Mouse (Mus musculus): Measurements from ENCODE around the gene Csnk1d. TPM values are rescaled to one million over a fixed set of nuclear protein-coding genes. Genes with fewer than 3 reads are reported as not detected.

Gene Csnk1d
- polyA plus RNA-seq, 1 experiment: 11.4 TPM

DNA sequence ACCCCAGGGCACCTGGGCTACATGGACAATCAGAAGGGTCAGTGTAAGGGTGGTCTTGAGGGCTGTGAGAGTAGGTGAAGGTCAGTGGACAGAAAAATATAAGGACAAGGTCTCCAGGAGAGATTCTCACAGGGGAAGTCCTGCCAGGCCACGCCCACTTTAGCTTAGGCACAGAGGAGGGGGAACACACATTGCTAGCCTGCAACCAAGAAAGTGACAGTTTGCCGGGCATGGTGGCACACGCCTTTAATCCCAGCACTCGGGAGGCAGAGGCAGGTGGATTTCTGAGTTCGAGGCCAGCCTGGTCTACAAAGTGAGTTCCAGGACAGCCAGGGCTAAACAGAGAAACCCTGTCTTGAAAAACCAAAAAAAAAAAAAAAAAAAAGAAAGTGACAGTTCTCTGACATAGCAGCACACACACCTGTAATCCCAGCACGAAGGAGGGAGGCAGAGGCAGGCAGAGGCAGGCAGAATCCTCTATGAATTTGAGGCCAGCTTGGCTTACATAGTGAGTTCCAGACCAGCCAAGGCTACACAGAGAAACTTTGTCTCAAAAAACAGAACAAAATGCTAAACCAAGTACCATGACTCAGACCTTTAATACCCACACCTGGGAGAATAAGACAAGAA is 51.3 kb downstream of the Csnk1d start:
- no peaks in the 10 kb centered on the region for H3K36me3 ChIP-seq (ENCODE audit: control insufficient read depth)
- no peak for TF ChIP-seq GATA1 (IDR thresholded peaks at IDR 0.05; ENCODE audit: low read length)
- TF ChIP-seq TAL1 (IDR thresholded peaks at IDR 0.05; ENCODE audit: low read length): no peak
- H3K4me1 ChIP-seq (ENCODE audit: control insufficient read depth): peaks cover 37% of the 10 kb centered on the region
- no peak overlapping the region for H3K4me3 ChIP-seq (replicated peaks)
- peaks cover 15% of the 10 kb centered on the region for H3K27me3 ChIP-seq (ENCODE audit: control insufficient read depth)
- peaks cover 2% of the 10 kb centered on the region; the same call in 1 of the 2 replicates for H3K9me3 ChIP-seq (ENCODE audit: control insufficient read depth, low read length)

DNA sequence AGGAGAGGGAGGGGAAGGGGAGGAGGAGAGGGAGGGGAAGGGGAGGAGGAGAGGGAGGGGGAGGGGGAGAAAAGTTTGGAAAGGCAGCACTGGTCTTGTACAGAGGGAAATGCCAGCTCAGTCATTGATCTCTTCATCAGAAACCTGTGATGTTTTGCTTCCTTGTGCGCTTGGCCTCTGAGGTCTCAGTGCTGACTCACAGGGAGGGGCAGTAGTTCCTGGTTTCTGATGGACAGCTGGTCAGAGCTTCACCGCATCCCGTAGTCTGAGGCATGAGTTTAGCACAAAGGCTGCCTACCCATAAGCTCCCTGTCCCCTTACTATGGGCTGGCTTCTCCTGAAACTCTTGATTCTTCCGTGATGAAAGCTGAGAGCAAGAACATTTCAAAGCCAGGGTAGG is 52.3 kb downstream of the Csnk1d start:
- Histone ChIP-seq H3K4me3 (replicated peaks) (no peak overlapping the region), H3K4me1 (ENCODE audit: control insufficient read depth) (peaks cover 37% of the 10 kb centered on the region), H3K9me3 (ENCODE audit: control insufficient read depth, low read length) (peaks cover 2% of the 10 kb centered on the region; the same call in 1 of the 2 replicates), H3K27me3 (ENCODE audit: control insufficient read depth) (peaks cover 5% of the 10 kb centered on the region), H3K36me3 (ENCODE audit: control insufficient read depth) (no peaks in the 10 kb centered on the region)
- TF ChIP-seq GATA1 (IDR thresholded peaks at IDR 0.05; ENCODE audit: low read length) (no peak), TAL1 (IDR thresholded peaks at IDR 0.05; ENCODE audit: low read length) (no peak)

DNA sequence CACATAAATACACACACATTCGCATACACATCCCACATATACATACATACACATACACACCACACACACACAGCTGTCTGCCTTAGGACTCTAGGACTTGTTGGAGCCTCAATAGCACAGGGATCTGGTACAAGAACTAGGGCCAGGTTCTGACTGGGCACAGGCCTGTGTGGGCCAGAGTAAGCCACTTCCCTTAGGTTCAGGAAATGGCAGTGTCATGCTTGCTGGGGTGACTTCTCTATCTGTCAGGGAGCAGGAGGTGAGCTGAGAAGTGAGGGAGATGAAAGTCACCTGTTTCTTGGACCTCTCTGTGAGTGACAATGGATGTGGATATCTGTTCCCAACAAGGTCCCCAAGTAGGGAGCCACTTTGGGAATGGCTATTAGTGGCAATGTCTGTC is 53.2 kb downstream of the Csnk1d start:
- Histone ChIP-seq H3K27me3 (ENCODE audit: control insufficient read depth) (no peaks in the 10 kb centered on the region; the same call in 1 of the 2 replicates), H3K4me3 (replicated peaks) (no peak overlapping the region), H3K4me1 (ENCODE audit: control insufficient read depth) (peaks cover 42% of the 10 kb centered on the region), H3K36me3 (ENCODE audit: control insufficient read depth) (no peaks in the 10 kb centered on the region), H3K9me3 (ENCODE audit: control insufficient read depth, low read length) (peaks cover 2% of the 10 kb centered on the region; the same call in 1 of the 2 replicates)
- TF ChIP-seq GATA1 (IDR thresholded peaks at IDR 0.05; ENCODE audit: low read length) (no peak), TAL1 (IDR thresholded peaks at IDR 0.05; ENCODE audit: low read length) (no peak)

- H3K27me3 ChIP-seq (ENCODE audit: control insufficient read depth): no peaks in the 10 kb centered on the region
- H3K4me3 ChIP-seq (replicated peaks): peak within 1 kb of the TSS; percentile 77
- H3K36me3 ChIP-seq (ENCODE audit: control insufficient read depth): peaks cover 15% of the 10 kb centered on the region
- peaks cover 8% of the 10 kb centered on the region for H3K9me3 ChIP-seq (ENCODE audit: control insufficient read depth, low read length)
- TF ChIP-seq TAL1 (IDR thresholded peaks at IDR 0.05; ENCODE audit: low read length) (no peak), GATA1 (IDR thresholded peaks at IDR 0.05; ENCODE audit: low read length) (no peak)
- H3K4me1 ChIP-seq (ENCODE audit: control insufficient read depth): peaks cover 66% of the 10 kb centered on the region
Measured at GRCm38 (mm10) chr11:120932564-120933398, 58.3 kb downstream of the Csnk1d start, which contains the start of gene Ccdc57. TSS of gene Ccdc57 (minus strand) at chr11:120932872.

DNA sequence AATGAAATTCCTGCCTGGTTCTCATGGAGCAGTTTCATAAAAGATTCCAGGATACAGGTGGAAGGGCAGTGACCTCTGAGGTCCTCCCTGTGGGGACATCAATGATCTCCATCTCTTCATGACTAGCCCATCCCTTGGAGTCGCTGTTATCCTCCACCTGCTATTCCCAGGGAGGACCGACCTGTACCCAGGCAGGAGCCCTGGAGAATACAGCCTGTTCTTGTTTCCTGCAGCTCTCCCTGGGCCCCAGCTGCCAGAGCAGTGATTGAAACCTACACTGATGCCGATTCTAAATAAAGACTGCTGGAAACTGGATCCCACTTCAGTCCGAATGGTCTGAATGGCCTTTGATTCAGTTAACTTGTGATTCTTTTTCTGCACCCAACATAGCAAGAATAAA is 59.7 kb downstream of the Csnk1d start:
- peak overlapping the region; percentile 22 for H3K4me3 ChIP-seq (replicated peaks)
- H3K4me1 ChIP-seq (ENCODE audit: control insufficient read depth): peaks cover 60% of the 10 kb centered on the region
- H3K27me3 ChIP-seq (ENCODE audit: control insufficient read depth): no peaks in the 10 kb centered on the region
- H3K36me3 ChIP-seq (ENCODE audit: control insufficient read depth): peaks cover 22% of the 10 kb centered on the region
- peaks cover 8% of the 10 kb centered on the region for H3K9me3 ChIP-seq (ENCODE audit: control insufficient read depth, low read length)
- no peak for TF ChIP-seq TAL1 (IDR thresholded peaks at IDR 0.05; ENCODE audit: low read length)
- TF ChIP-seq GATA1 (IDR thresholded peaks at IDR 0.05; ENCODE audit: low read length): no peak

GRCm38 (mm10) chr11:120928468-120928867 is 62.7 kb downstream of the Csnk1d start:
- Histone ChIP-seq H3K36me3 (ENCODE audit: control insufficient read depth) (peaks cover 46% of the 10 kb centered on the region), H3K4me3 (replicated peaks) (no peak overlapping the region), H3K27me3 (ENCODE audit: control insufficient read depth) (no peaks in the 10 kb centered on the region), H3K9me3 (ENCODE audit: control insufficient read depth, low read length) (peaks cover 6% of the 10 kb centered on the region), H3K4me1 (ENCODE audit: control insufficient read depth) (peaks cover 57% of the 10 kb centered on the region)
- TF ChIP-seq TAL1 (IDR thresholded peaks at IDR 0.05; ENCODE audit: low read length): no peak
- no peak for TF ChIP-seq GATA1 (IDR thresholded peaks at IDR 0.05; ENCODE audit: low read length)

DNA sequence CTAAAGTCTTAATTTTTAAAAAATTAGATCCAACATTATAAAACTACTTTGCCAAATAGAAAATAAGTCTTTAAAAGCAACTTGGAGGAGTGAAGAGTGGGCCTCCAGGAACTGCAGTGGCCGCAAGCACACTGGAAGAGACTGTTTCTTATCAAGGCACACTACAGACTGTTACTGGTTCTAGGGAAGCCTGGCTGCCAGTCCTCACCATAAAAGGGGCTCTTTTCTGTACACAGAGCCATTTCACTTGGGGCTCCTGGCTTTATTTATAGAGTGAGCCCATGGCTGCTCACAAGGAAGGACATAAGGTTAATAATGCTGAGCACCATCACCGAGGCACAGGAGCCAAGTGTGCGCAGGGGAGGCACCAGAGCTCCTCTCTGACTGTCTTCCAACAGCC is 68.6 kb downstream of the Csnk1d start:
- Histone ChIP-seq H3K27me3 (ENCODE audit: control insufficient read depth) (no peaks in the 10 kb centered on the region), H3K4me3 (replicated peaks) (no peak overlapping the region), H3K9me3 (ENCODE audit: control insufficient read depth, low read length) (no peaks in the 10 kb centered on the region), H3K36me3 (ENCODE audit: control insufficient read depth) (peaks cover 79% of the 10 kb centered on the region), H3K4me1 (ENCODE audit: control insufficient read depth) (peaks cover 9% of the 10 kb centered on the region)
- TF ChIP-seq TAL1 (IDR thresholded peaks at IDR 0.05; ENCODE audit: low read length): no peak
- no peak for TF ChIP-seq GATA1 (IDR thresholded peaks at IDR 0.05; ENCODE audit: low read length)

DNA sequence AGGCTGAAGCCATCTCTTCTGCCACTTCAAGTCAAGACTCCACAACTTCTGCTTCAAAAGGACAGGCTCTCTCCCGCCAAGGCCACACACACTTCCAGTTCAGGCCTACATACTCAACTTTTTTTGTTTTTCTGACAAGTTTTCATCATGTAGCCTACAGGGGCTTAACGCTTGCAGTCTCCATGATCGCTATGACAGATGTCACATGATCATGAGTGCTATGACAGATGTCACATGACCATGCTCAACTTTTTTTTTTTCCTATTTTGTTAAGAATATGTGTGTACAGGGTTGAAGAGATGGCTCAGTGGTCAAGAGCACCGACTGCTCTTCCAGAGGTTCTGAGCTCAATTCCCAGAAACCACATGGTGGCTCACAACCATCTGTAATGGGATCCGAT is 73.4 kb downstream of the Csnk1d start:
- H3K36me3 ChIP-seq (ENCODE audit: control insufficient read depth): peaks cover 71% of the 10 kb centered on the region
- H3K4me1 ChIP-seq (ENCODE audit: control insufficient read depth): peaks cover 4% of the 10 kb centered on the region
- TF ChIP-seq TAL1 (IDR thresholded peaks at IDR 0.05; ENCODE audit: low read length) (no peak), GATA1 (IDR thresholded peaks at IDR 0.05; ENCODE audit: low read length) (no peak)
- no peaks in the 10 kb centered on the region for H3K27me3 ChIP-seq (ENCODE audit: control insufficient read depth)
- no peaks in the 10 kb centered on the region for H3K9me3 ChIP-seq (ENCODE audit: control insufficient read depth, low read length)
- no peak overlapping the region for H3K4me3 ChIP-seq (replicated peaks)

- Histone ChIP-seq H3K27me3 (ENCODE audit: control insufficient read depth) (no peaks in the 10 kb centered on the region), H3K4me1 (ENCODE audit: control insufficient read depth) (peaks cover 4% of the 10 kb centered on the region; the same call in 1 of the 2 replicates), H3K9me3 (ENCODE audit: control insufficient read depth, low read length) (no peaks in the 10 kb centered on the region), H3K36me3 (ENCODE audit: control insufficient read depth) (peaks cover 61% of the 10 kb centered on the region), H3K4me3 (replicated peaks) (no peak overlapping the region)
- no peak for TF ChIP-seq GATA1 (IDR thresholded peaks at IDR 0.05; ENCODE audit: low read length)
- no peak for TF ChIP-seq TAL1 (IDR thresholded peaks at IDR 0.05; ENCODE audit: low read length)
Measured at GRCm38 (mm10) chr11:120916477-120916876, 74.7 kb downstream of the Csnk1d start.
